Mouse (Mus musculus) heart, embryonic 16.5 days (tissue): ENCODE measurements around the gene Bdkrb1. TPM values are rescaled to one million over a fixed set of nuclear protein-coding genes. Genes with fewer than 3 reads are reported as not detected.

ENCODE experiments used
- ATAC-seq: fragments of 200-750 bp; cut with Nextera tagmentation; replicated peaks from 2 replicates; pipeline ENCODE4 v1.8.0; 2017; ENCODE audit warnings: moderate number of reproducible peaks; ENCODE audit not compliant: insufficient read depth, low FRiP score; ENCODE audit errors: extremely low read depth
- H3K27ac ChIP-seq: fragments of 300-500 bp; sonication (generic); 2 replicates; pipeline ENCODE4 v1.5.1; 2014; ENCODE audit warnings: mild to moderate bottlenecking, low read length, control low read depth, moderate library complexity
- H3K27me3 ChIP-seq: fragments of 300-500 bp; sonication (generic); 2 replicates; pipeline ENCODE4 v1.6.1; 2014; ENCODE audit warnings: low read length, mixed read lengths; ENCODE audit not compliant: control insufficient read depth, insufficient read depth
- H3K36me3 ChIP-seq: fragments of 300-500 bp; sonication (generic); 2 replicates; pipeline ENCODE4 v1.6.1; 2014; ENCODE audit not compliant: control insufficient read depth, insufficient read depth
- H3K4me1 ChIP-seq: fragments of 300-500 bp; sonication (generic); 2 replicates; pipeline ENCODE4 v1.6.1; 2014; ENCODE audit warnings: low read length, mixed read lengths; ENCODE audit not compliant: control insufficient read depth, insufficient read depth
- H3K4me2 ChIP-seq: fragments of 300-500 bp; sonication (generic); 2 replicates; pipeline ENCODE4 v1.6.1; 2014; ENCODE audit warnings: low read depth, mild to moderate bottlenecking, control low read depth, low read length
- H3K4me3 ChIP-seq: fragments of 300-500 bp; sonication (generic); 2 replicates; pipeline ENCODE4 v1.5.1; 2014; ENCODE audit warnings: mild to moderate bottlenecking, control low read depth, low read length
- H3K9ac ChIP-seq: fragments of 300-500 bp; sonication (generic); 2 replicates; pipeline ENCODE4 v1.6.1; 2014; ENCODE audit warnings: low read length, control low read depth
- H3K9me3 ChIP-seq: fragments of 300-500 bp; sonication (generic); replicated peaks from 2 replicates; pipeline ENCODE4 v1.6.1; 2016; ENCODE audit warnings: low read length; ENCODE audit not compliant: control insufficient read depth
- WGBS: fragments of 180-500 bp; shearing (Covaris S2); extraction: QIAGEN DNeasy Blood & Tissue Kit; methylation state at CpG from one replicate; pipeline ENCODE4 v1.1.7; 2014; 5-methylcytosine and 5-hydroxymethylcytosine counted together
- polyA plus RNA-seq: library from polyadenylated mRNA; unstranded; fragments of >200 nt; fragmentation: Nextera tagmentation; extraction: Ambion mirVana; gene quantifications from 2 replicates; pipeline ENCODE4 v1.2.1, GENCODE M21; 2015

Gene Bdkrb1
- polyA plus RNA-seq, 1 experiment from 2014 or later: not detected

DNA sequence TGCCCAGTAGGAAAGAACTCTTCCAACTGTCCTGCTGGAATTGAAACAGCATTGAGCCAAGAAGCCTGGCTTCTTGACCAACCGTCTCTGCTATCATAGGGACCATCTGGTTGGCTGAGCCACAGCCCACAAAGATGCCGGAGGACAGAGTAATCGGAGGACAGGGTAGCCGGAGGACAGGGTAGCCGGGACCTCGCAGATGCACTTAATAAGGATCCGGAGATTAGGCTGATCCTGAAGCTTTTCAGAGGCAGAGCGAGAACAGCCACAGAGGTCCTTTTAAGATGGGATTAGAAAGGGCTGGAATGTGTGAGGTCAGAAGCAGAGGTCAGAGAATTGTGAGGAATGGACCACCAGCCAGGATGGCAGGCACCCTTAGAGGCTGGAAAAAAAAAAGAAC lies 2.3 kb downstream of the Bdkrb1 start:
- H3K9me3 ChIP-seq: no peaks in the 10 kb centered on the region
- no peaks in the 10 kb centered on the region for H3K36me3 ChIP-seq
- no peak overlapping the region for H3K27ac ChIP-seq
- no peak overlapping the region for H3K9ac ChIP-seq
- no peaks in the 10 kb centered on the region for H3K27me3 ChIP-seq
- H3K4me2 ChIP-seq: no peak overlapping the region
- no peak overlapping the region for H3K4me3 ChIP-seq
- no peaks in the 10 kb centered on the region for H3K4me1 ChIP-seq
- WGBS: 51% methylated on average over 8 of the region's 8 CpGs
- no peak for ATAC-seq

- Histone ChIP-seq H3K9ac (no peak overlapping the region), H3K9me3 (no peaks in the 10 kb centered on the region), H3K27ac (no peak overlapping the region), H3K4me2 (no peak overlapping the region), H3K27me3 (no peaks in the 10 kb centered on the region), H3K36me3 (no peaks in the 10 kb centered on the region), H3K4me1 (no peaks in the 10 kb centered on the region; the same call in 1 of the 2 replicates), H3K4me3 (no peak overlapping the region)
- WGBS: 63% methylated on average over 4 of the region's 4 CpGs
- ATAC-seq: no peak
Observed at GRCm38 (mm10) chr12:105606881-105607280, 4.0 kb downstream of the Bdkrb1 start.

DNA sequence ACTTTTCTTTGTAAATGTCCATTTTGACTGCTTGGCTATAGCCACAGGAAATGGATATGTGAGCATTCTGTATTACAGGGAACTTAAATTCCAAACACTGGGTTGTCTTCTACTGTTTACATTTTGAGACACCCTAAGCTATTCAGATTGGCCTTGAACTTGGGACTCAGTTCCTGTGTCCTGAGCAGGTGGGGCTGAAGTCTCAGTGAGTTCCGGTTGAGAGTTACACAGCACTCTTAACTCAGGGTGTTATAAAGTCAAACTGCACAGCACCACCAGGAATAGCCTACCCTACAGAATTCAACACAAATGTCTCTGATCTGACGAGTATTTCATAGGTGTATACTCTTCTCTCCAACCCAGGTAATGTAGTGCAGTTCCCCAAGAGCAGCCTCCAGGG lies 8.2 kb downstream of the Bdkrb1 start:
- Histone ChIP-seq H3K9ac (no peak overlapping the region), H3K4me3 (no peak overlapping the region), H3K27me3 (no peaks in the 10 kb centered on the region), H3K36me3 (peaks cover 5% of the 10 kb centered on the region; the same call in 1 of the 2 replicates), H3K4me2 (no peak overlapping the region), H3K27ac (no peak overlapping the region), H3K4me1 (peaks cover 5% of the 10 kb centered on the region; the same call in 1 of the 2 replicates), H3K9me3 (no peaks in the 10 kb centered on the region)
- 85% methylated on average over 2 of the region's 2 CpGs for WGBS
- no peak for ATAC-seq

- Histone ChIP-seq H3K4me1 (peaks cover 5% of the 10 kb centered on the region; the same call in 1 of the 2 replicates), H3K4me2 (no peak overlapping the region), H3K9ac (no peak overlapping the region), H3K9me3 (no peaks in the 10 kb centered on the region), H3K27ac (no peak overlapping the region), H3K4me3 (no peak overlapping the region), H3K36me3 (peaks cover 8% of the 10 kb centered on the region; the same call in 1 of the 2 replicates), H3K27me3 (no peaks in the 10 kb centered on the region)
- no peak for ATAC-seq
- 22% methylated on average over 7 of the region's 7 CpGs for WGBS
Observed at GRCm38 (mm10) chr12:105611748-105612147, 8.9 kb downstream of the Bdkrb1 start.

DNA sequence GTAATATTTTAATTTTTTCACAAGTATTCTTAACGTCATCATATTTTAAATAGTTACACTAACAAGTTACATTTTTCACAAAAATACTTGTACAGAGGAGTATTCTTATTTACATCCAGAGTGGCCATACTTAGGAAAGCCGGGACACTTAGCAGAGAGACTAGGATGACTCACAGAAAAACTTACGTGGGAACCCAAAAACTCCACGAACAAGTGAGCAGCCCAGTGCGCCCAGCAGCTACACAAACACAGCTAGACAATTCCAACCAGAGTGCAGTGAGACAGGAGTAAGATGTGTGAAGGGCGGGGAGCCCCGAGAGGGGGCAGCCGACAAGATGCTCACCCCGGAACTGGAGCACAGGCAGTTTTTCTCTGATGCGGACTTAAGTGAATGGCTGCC lies 10.7 kb downstream of the Bdkrb1 start:
- Histone ChIP-seq H3K9me3 (no peaks in the 10 kb centered on the region), H3K4me2 (no peak overlapping the region), H3K4me3 (no peak overlapping the region), H3K4me1 (peaks cover 5% of the 10 kb centered on the region; the same call in 1 of the 2 replicates), H3K36me3 (peaks cover 25% of the 10 kb centered on the region), H3K27ac (no peak overlapping the region), H3K27me3 (no peaks in the 10 kb centered on the region), H3K9ac (no peak overlapping the region)
- ATAC-seq: no peak
- 82% methylated on average over 10 of the region's 10 CpGs for WGBS

GRCm38 (mm10) chr12:105622048-105622447 lies 19.2 kb downstream of the Bdkrb1 start:
- Histone ChIP-seq H3K9me3 (no peaks in the 10 kb centered on the region), H3K9ac (no peak overlapping the region), H3K36me3 (peaks cover 72% of the 10 kb centered on the region), H3K4me2 (no peak overlapping the region), H3K27ac (no peak overlapping the region), H3K27me3 (no peaks in the 10 kb centered on the region), H3K4me1 (no peaks in the 10 kb centered on the region), H3K4me3 (no peak overlapping the region)
- ATAC-seq: no peak
- WGBS: 94% methylated on average over 7 of the region's 7 CpGs

DNA sequence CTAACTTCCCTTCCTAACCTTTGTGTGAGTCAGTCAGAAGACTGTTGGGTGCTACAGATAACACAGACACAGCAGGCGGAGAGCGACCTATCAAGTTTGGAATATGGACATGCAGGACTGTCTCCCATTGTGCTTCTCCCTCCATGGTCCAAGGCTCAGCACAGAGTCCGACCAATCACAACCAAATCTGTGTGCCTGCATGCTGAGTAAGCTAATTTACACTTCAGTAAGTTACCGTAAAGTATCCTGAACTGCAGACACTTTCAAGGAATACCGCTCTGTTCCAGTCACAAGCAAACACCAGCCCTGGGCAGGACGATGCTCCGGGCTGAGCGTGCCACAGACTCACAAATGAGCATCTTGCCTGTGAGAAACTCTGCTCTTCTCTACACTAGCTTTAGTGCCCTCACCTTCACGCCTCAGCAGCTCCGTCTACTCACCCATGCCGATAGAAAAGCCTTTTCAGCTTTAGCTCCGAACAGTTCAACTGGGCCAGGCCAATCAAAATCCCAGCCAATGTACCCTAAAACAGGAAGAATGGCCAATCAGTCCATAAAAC lies 20.2 kb downstream of the Bdkrb1 start:
- Histone ChIP-seq H3K27ac (no peak overlapping the region), H3K9ac (no peak overlapping the region), H3K27me3 (no peaks in the 10 kb centered on the region), H3K9me3 (no peaks in the 10 kb centered on the region), H3K4me2 (no peak overlapping the region), H3K4me3 (no peak overlapping the region), H3K4me1 (no peaks in the 10 kb centered on the region), H3K36me3 (peaks cover 72% of the 10 kb centered on the region)
- WGBS: 87% methylated on average over 12 of the region's 12 CpGs
- ATAC-seq: no peak

DNA sequence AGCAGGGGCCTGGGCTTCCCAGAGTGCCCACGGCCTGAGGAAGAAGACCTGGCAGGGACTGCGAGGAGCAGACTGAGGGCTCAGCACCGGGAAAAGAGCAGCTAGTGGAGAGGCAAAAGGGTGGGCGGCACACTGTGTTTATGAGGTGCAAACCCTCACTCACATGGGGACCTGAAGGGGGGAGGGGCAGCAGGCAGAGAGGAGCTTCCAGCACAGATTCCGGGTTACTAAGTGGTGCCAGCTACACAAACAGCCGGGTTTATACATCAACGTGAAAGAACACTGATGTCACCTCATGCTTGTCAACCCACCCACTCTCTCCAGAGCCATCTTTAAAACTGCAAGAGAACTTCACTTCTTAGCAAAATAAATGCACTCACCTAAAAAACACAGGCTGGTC lies 22.9 kb downstream of the Bdkrb1 start:
- H3K36me3 ChIP-seq: peaks cover 62% of the 10 kb centered on the region
- ATAC-seq: no peak
- WGBS: 68% methylated on average over 7 of the region's 7 CpGs

DNA sequence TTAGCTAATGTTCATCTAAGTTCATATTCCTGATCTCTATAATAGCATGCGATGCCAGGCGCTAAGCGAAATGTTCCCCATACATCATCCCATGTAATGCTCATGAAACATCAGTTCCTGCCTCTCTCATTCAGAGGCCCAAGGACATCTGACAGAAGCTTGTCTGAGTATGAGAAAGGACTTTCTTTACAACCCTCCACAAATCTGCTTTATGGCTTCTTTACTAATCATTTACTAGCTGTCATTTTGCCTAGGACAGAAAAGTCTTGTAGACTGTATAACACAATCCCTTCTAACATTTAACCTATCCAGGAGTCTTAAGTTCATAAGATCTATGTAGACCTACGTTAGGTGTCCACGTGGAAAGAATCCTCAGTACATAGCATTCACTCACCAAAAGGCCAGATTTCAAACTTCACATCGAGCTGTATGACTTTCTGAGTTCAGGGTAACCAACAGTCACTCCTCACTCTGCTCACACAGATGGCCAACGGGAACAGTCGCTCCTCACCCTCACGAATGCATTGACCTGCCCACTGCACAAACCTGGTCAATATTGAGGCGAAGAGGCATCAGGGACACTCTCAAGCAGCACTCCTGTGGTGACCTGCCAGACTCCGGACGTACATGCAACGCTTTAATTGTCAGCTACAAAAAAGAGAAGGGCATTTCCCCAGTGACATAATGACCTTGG lies 31.6 kb downstream of the Bdkrb1 start:
- 92% methylated on average over 13 of the region's 13 CpGs for WGBS
- H3K9ac ChIP-seq: no peak overlapping the region

More for the DNA sequence above, 22.9 kb downstream of the Bdkrb1 start:
- Histone ChIP-seq H3K9ac (no peak overlapping the region), H3K27me3 (no peaks in the 10 kb centered on the region), H3K4me2 (no peak overlapping the region), H3K9me3 (no peaks in the 10 kb centered on the region), H3K4me3 (no peak overlapping the region), H3K4me1 (no peaks in the 10 kb centered on the region), H3K27ac (no peak overlapping the region)

More for the DNA sequence above, 31.6 kb downstream of the Bdkrb1 start:
- H3K27ac ChIP-seq: no peak overlapping the region
- H3K4me1 ChIP-seq: no peaks in the 10 kb centered on the region
- no peak overlapping the region for H3K4me3 ChIP-seq
- peaks cover 68% of the 10 kb centered on the region for H3K36me3 ChIP-seq
- no peak overlapping the region for H3K4me2 ChIP-seq
- no peaks in the 10 kb centered on the region for H3K27me3 ChIP-seq
- ATAC-seq: no peak
- no peaks in the 10 kb centered on the region for H3K9me3 ChIP-seq
